Mouse (Mus musculus) C2C12 (cell line): ENCODE data around the gene Prkab1.

Source experiments
- CTCF ChIP-seq: IDR thresholded peaks from one replicate; pipeline ENCODE4 v1.5.1; 2011; ENCODE audit not compliant: control insufficient read depth, insufficient read depth, insufficient read length
- MYOD1 ChIP-seq: IDR thresholded peaks from one replicate; pipeline ENCODE4 v1.6.1; 2011; ENCODE audit warnings: low read depth; ENCODE audit not compliant: control insufficient read depth, insufficient read length

- TF ChIP-seq CTCF (no peak), MYOD1 (no peak)
Measured at GRCm38 (mm10) chr5:115977757-115978156, 46.6 kb downstream of the Prkab1 start.
